Mouse (Mus musculus) MN1 (cell line): ENCODE measurements around the gene Sirpb1a.
"Not testable (repeated sequence)": the region's sequence is repeated elsewhere in the genome, so short reads cannot be mapped to it uniquely, and the experiment has no call there.

Experiments used
- DNase-seq: peaks from one replicate; pipeline ENCODE4 v3.0.0-alpha.2; 2016; ENCODE audit warnings: low spot score

The Sirpb1a gene

DNA sequence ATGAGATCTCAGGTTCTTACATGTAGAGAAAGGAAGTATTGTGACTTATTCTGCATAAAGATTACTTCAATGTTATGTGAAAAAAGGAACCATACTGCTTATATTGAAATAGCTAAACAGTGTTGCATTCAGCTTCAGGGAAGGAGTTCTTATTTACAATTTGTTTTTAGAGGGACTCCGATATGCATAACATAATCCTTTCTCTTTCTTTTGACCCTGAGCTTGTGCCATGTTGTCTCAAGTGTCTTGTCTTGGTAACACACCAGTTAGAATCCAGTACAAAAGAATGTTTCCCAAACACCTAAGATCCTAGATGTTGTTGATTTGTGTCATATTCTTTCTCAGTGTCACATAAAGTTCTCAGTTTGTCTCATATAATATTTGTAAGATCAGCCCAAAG lies at the start of gene Sirpb1a:
Gene Sirpb1a, minus strand, starts transcription at position 74 of the 400 bp plus-strand sequence.
- not testable (repeated sequence) for DNase-seq

GRCm38 (mm10) chr3:15474831-15475230 lies 48.5 kb upstream of the Sirpb1a start:
- not testable (repeated sequence) for DNase-seq

GRCm38 (mm10) chr3:15470158-15470557 lies 43.8 kb upstream of the Sirpb1a start:
- DNase-seq, result not testable (repeated sequence)

DNA sequence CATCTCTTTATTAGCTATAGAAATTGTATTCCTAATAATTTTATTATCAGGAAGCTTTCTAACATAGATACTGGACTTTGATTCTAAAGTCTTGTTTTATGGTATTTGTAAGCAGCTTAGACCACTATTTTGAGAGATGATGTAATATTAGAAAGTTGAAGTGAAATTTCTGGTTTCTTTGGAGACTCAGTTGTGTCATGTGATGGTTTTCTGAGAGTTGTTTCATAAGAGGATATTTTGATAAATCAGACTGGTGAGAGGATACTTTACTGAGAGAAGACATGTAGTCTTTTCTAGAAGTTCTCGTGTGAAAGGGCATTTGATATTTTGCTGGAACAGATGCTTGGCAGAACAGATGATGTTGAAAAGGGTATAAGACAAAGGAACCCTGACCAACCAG lies 17.6 kb upstream of the Sirpb1a start:
- DNase-seq, result not testable (repeated sequence)

DNA sequence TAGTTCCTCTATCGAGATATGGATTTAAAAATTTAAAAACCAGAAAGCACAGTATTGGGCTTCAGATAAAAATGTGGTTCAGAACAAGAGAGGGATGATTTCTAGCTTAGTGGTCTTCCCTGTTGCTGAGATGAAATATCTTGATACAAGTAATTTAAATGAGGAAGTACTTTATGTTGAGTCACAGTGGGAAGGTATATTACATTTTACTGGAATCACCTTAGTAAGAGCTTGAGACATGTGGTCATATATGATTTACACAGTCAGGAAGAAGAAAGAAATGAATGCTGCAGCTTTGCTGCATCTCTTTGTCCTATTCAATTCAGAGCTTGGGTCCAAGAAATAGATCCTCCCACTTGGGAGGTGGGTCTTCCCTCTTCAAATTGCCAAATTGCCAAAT lies 13.5 kb upstream of the Sirpb1a start:
- DNase-seq, result not testable (repeated sequence)

DNA sequence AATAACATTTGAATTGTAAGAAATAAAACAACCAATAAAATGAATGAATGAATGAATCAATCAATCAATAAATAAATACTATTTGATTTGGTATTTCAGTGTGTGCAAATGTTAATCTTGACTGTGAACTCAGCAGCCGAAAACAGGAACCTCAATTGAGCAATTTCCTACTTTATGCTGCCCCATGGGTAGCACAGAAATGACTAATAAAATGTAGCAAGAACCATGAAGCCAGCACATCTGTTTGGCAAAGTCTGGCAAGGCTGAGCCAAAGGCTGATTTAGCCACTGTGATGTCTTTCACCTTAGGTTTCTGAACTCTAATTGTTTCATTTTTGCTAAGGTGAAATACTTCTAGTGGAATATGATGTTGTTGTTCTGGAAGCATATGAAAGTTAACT lies 1.6 kb upstream of the Sirpb1a start:
- no peak for DNase-seq

GRCm38 (mm10) chr3:15355690-15356089 lies 70.6 kb downstream of the Sirpb1a start:
- DNase-seq, result not testable (repeated sequence)

GRCm38 (mm10) chr3:15350318-15350717 lies 76.0 kb downstream of the Sirpb1a start:
- DNase-seq, result not testable (repeated sequence)

- not testable (repeated sequence) for DNase-seq
Observed at GRCm38 (mm10) chr3:15345606-15346005, 80.7 kb downstream of the Sirpb1a start.

GRCm38 (mm10) chr3:15340287-15340686 lies 86.0 kb downstream of the Sirpb1a start:
- DNase-seq, result no peak

DNA sequence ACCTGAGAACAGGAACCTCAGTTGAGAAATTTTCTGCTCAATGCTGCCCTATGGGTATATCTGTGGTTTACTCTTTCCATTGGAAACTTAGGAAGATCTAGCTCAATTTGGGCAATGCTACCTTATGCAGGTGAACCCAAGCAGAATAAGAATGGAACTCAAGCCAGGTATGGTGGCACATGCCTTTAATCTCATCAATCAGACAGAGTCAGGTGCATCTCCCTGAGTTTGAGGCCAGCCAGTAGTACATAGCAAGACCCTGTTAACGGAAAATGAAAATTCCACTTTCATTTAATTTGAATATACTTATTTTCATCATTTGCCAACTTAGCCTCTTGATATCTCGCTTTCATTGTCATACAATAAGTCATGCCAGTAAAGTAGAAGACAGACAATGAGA lies 92.1 kb downstream of the Sirpb1a start:
- no peak for DNase-seq

DNA sequence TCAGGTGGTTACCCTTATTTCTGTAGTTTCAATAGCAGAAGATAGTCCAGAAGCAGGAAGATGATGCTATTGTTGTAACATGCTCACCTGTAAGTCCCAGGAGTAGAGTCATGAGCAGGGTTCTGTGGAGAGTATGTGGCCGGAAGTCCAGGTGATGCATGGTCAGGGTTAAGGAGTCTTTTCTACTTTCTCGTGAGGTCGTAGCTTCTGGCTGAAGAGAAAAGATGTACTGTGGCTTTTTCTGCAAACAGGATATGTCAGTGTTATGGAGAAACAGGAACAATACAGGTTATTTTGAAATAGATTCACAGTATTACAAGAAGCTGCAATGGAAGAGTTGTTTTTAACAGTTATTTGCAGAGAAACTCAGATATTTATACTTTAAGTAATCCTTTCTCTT lies 94.3 kb downstream of the Sirpb1a start, which contains the start of gene Gm9733:
Gene Gm9733, minus strand, starts transcription at position 240 of the 400 bp plus-strand sequence.
- DNase-seq, result no peak

- DNase-seq, result no peak
Observed at GRCm38 (mm10) chr3:15331545-15331944, 94.8 kb downstream of the Sirpb1a start.

GRCm38 (mm10) chr3:15329549-15329948 lies 96.8 kb downstream of the Sirpb1a start:
- no peak for DNase-seq
